Mouse (Mus musculus): ENCODE measurements around the gene Kcnn3.

Gene Kcnn3

GRCm38 (mm10) chr3:89520618-89521502, 896 bp downstream of the Kcnn3 start:
- no peak for DNase-seq (ENCODE audit: low read depth)

DNA sequence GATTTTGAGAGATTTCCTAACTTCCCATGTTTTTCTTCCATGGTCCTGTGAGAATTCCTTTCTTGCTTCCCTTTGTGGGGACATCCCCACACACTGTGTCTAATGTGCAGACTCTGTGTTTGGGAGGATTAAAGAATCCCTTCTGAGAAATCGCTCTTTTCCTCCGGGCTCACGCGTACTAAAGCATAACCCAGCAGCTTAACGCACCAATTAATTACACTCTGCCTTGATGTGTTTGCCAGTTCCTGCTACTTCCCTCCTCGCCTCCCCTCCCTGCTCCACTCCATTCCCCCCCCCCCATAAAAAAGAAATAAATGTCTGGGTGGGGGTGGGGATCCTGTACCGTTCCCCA, 1.5 kb downstream of the Kcnn3 start:
- no peak for DNase-seq (ENCODE audit: low read depth)

- no peak for DNase-seq (ENCODE audit: low read depth)
These were observed 2.6 kb downstream of the Kcnn3 start for GRCm38 (mm10) chr3:89522450-89523128.

DNA sequence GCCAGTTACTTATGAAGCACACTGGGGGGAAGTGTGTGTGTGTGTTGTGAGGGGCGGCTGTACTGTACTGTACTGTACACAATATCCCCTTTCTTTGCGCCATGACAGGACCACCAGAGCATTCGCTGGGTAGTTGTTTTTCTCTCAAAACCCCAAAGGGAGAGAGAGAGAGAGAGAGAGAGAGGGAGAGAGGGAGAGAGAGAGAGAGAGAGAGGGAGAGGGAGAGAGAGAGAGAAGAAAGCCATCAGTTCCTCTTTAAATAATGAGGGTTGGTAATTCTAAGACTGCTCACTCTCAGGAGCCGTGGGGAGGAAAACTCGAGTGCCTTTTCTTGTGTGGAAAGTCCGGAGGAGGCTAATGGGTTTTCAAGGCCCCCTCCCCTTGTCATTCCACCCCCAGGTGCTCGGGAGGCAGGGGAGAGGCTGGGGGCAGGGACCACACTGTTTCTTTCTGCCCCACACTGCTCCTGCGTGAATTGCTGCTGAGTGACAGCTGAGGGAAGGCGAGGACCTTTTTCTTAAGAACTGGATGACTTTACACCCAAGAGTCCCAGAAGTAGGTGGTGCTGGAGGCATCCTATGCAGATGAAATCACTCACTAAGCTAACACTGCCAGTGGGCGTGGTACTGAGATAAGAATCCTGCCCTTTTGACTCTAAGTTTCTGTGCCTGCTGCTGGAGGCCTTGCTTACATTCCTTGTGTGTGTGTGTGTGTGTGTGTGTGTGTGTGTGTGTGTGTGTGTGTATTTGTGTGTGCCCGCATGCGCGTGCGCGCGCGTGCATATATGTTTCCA, 6.5 kb downstream of the Kcnn3 start:
- no peak for DNase-seq (ENCODE audit: low read depth)

- no peak for DNase-seq (ENCODE audit: low read depth)
These were observed 9.8 kb downstream of the Kcnn3 start for GRCm38 (mm10) chr3:89529796-89530195.

DNA sequence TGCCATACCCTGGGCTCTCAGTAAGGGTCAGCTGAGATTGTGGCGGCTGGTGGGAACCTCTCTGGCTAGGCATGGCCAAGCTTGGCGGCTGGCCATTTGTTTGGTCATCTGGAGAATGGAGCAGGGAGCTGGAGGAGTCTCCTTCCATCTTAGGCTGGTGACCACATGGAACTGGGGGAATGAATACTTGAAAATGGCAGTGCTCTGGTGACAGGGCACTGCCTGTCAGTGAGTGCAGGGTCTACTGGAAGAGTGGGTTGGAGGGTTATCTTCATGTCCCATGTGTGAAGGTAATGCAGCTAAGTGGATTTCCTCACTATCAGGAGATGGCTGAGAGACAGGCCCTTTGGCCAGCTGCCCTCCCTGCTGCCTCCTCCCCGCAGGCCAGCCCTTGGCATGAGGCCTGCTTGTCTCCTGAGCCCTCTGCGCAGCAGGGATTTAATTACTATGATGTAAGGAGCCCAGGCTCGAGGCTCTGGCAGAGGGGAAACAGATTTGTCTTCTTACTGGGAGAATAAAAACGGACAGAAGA, 14.7 kb downstream of the Kcnn3 start:
- DNase-seq (ENCODE audit: low read depth), result no peak

- DNase-seq (ENCODE audit: low read depth), result no peak
These were observed 15.2 kb downstream of the Kcnn3 start for GRCm38 (mm10) chr3:89535147-89535546.

GRCm38 (mm10) chr3:89539036-89539739, 19.2 kb downstream of the Kcnn3 start:
- DNase-seq (ENCODE audit: low read depth), result no peak

DNA sequence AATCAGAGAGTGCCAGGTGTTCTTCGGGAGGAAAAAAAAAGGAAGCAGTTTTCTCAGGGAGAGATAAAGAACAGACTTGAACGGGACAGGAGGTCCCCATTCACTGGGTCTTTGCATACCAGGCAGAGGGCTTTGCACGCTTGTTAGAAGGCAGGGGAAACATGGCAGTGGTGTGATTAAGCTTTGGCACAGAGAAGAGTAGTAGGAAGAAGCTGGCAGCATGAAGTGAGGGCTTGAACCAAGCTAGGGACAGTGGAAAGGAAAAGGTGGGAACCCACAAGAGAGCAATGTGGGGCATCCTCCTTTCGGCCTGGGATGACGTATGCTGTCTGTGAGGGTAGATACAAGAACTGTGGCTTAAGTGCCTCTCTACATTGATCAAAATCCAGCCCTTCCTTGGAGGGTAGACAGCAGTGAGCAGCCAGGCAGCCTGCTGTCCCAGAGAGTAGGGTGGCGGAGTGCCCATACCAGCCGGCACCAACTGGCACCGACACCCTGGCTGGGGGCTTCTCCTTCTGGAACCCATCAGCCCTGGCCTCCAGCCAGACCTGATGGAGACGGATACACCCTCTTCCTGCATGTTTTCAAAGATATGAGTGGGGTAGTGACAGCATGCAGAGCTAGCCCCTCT, 19.9 kb downstream of the Kcnn3 start:
- DNase-seq (ENCODE audit: low read depth), result no peak

DNA sequence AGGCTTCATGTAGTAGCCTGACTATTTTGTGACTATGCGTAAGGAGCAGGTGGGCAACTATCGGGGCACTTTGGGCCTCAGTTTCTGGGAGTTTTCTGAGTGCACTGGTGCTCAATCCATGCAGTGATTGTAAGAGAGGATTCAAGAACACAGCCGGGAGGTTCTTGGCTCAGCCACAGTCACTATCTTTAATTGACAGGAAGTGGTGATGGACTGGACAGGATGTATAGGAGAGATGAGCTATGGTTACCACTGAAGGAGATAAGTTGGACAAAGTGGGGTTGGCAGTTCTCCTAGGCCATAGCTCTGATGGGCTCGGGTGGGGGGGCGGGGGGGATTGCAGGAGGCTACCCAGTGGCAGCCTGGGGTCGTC, 20.4 kb downstream of the Kcnn3 start:
- no peak for DNase-seq (ENCODE audit: low read depth)

GRCm38 (mm10) chr3:89546951-89547350, 27.0 kb downstream of the Kcnn3 start:
- DNase-seq (ENCODE audit: low read depth), result no peak

- DNase-seq (ENCODE audit: low read depth), result no peak
These were observed 28.8 kb downstream of the Kcnn3 start for GRCm38 (mm10) chr3:89548805-89549204.

DNA sequence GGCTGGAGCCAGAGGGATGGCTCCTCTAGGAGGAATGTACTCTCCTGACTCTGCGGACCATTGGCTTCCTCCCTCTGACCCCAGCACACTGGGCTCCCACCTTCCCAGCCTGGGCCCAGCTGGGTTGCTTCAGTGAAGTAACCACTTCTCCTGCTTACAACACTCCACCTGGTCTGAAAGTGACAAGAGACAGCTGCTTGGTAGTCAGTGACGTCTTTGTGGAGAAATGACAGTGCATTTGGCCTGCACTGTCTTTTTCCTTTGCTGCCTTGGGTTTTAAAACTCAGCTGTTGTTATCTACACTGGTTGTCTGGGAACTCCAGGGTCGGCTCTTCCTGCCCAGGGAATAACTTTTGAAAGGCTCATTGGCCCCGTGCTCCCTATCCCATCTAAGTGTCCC, 29.5 kb downstream of the Kcnn3 start:
- no peak for DNase-seq (ENCODE audit: low read depth)

DNA sequence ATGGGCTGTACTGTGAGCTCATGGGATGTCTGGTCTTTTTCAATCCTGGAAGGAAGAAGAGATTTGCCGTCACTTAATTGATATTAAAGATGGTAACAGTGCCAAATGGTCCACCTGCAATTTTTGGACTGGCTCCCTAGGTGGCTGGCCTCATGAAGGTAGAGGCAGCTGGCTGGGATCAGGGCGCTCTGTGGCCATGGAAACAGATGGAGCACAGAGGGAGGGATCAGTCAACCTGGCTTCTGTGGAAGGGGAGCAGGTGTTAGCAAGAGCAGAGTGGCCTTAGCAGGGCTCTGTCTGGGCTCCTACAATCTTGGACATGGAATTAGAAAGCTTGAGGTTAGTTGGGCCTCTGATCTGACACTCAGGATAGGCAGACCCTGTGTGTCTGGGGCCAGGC, 31.9 kb downstream of the Kcnn3 start:
- DNase-seq (ENCODE audit: low read depth), result no peak

GRCm38 (mm10) chr3:89553432-89553831, 33.5 kb downstream of the Kcnn3 start:
- DNase-seq (ENCODE audit: low read depth), result no peak

- DNase-seq (ENCODE audit: low read depth), result no peak
These were observed 34.0 kb downstream of the Kcnn3 start for GRCm38 (mm10) chr3:89553946-89554345.

DNA sequence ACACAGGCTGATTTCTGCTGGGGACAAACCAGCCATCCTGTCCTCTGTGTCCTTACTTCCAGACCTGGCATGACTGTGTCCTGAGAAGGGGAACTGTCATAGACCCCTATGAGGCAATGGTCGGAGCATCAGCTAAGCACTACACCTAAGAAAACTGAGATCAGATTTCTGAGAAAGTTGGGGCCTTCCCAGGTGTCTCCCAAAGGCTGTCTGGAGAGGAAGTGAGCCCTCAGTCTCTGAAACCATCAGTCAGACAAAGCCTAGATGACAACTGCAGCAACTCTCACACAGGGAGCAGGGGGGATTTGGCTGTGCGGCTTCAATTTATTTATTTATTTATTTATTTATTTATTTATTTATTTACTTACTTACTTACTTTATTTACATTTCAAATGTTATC, 34.6 kb downstream of the Kcnn3 start:
- no peak for DNase-seq (ENCODE audit: low read depth)

DNA sequence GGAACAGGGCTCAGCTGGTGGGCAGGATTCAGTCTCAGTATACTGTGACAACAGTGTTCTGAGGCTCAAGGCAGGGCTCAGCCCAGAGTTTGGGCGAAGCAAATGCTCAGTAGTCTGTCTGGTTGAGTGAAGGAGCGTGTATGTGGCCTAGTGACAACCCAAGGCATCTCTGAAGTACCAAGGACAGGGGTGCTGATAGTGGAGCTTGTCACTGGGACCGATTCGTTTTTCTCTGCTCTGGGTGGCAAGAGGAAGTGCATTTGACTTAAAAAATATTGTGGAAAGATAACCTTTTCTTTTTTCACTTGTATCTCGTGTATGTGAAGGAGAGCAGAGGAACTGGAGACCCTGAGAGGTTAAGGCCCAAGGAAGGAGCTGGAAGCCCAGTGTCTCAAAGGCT, 37.8 kb downstream of the Kcnn3 start:
- no peak for DNase-seq (ENCODE audit: low read depth)

DNA sequence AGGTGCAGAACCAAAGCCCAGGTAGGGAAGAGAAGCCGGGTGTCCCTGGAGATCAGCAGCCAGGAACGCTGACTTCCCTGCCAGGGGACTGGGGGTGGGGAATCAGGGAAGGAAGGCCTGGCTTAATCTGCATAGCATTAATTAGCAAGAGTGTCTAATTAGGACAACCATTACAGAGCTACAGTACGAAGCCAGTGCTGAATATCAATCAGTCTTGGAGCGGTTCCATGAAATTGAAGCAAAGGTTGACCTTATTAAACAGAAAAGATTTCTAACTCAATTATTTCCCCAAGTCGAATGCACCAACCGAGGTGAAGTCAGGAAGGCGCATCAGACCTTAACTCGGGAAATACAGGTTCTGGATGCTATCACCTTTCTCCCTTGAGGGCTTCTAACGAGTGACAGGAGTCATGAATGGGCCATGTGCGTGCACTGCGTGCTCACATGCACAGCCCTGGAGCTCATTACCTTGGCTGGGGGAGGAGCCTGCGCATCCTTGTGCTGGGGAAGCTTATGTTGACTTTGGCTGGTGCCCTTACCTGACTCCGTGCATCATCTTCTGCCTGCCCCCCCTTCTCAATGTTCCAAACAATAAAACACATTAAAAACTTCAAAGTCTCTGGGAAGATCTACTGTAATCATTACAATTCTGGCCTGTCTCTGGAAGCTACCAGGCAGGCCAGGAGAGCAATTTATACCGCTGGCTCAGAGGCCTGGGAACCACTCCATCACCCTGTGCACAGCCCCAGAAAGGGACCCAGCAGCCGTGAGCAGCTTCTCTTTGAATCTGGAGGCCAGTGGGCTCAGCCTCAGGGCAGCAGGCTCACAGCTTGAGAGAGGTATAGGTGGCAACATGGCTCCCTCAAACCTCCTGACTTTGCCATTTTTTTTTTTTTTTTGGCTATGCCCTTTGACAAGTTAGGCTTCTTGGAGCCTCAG, 39.3 kb downstream of the Kcnn3 start:
- DNase-seq (ENCODE audit: low read depth), result no peak

DNA sequence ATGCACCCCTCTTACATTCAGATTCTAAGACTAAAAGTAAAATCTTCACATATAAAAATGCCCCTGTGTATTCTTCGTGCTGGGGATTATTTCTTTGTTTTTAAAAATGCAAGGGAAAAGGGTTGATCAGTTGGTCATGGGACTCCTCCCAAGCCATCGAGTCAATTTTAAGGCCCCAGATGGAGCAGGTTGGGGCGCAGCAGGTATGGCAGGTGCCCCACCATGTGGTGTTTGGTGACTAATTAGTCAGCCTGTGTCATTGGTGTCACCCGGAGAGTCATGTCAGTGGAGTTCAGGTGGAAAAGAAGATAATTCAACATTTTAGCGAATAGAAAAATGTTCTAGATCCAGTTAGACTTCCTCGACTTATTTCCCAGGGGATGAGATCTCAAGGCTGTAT, 41.4 kb downstream of the Kcnn3 start:
- no peak for DNase-seq (ENCODE audit: low read depth)

Data from c-Kit-positive CD71-positive TER-119-negative erythroid progenitor cells, embryonic 14.5 days (primary cell).